Mouse (Mus musculus) C3H10T1/2 (cell line): ENCODE results near the gene Il4ra. TPM values are rescaled to one million over a fixed set of nuclear protein-coding genes. Genes with fewer than 3 reads are reported as not detected.

Experiments used
- polyA plus RNA-seq, 2 experiments: library from polyadenylated mRNA; unstranded; fragments of >200 nt; fragmentation: generic; extraction: Trizol; gene quantifications; one replicate each; pipeline ENCODE4 v1.2.1; 2012; ENCODE audit warnings: missing spikeins in 2 of 2

The Il4ra gene
- 10 to 100 TPM; 14.4 to 17.5 TPM for polyA plus RNA-seq

GRCm38 (mm10) chr7:125551766-125552709, at the start of gene Il4ra:
Gene Il4ra (plus strand): TSS chr7:125552120.

GRCm38 (mm10) chr7:125603185-125603631, 51.3 kb downstream of the Il4ra start, which contains the start of gene Il21r:
Gene Il21r (plus strand): TSS chr7:125603429.

Other genes with a start within 250 kb of the Il4ra start
- gene Kdm8, start 107.4 kb upstream of the Il4ra start, polyA plus RNA-seq, result 1 to 10 TPM; 3.6 to 5.9 TPM
- 100 to 1,000 TPM in 1 of 2 experiments, 10 to 100 TPM in 1; 94.3 to 136 TPM for gene Nsmce1, start 60.5 kb upstream of the Il4ra start, polyA plus RNA-seq
- not detected for gene Il21r, start 51.3 kb downstream of the Il4ra start, polyA plus RNA-seq
- 10 to 100 TPM; 10.2 to 28.5 TPM for gene Gtf3c1, start 155.7 kb downstream of the Il4ra start, polyA plus RNA-seq
- 10 to 100 TPM in 1 of 2 experiments, 1 to 10 TPM in 1; 1.5 to 10.6 TPM for gene D430042O09Rik, start 155.8 kb downstream of the Il4ra start, polyA plus RNA-seq